Mouse (Mus musculus): ENCODE results near the gene Pard6a. TPM values are rescaled to one million over a fixed set of nuclear protein-coding genes. Genes with fewer than 3 reads are reported as not detected.

Gene Pard6a
- polyA plus RNA-seq, 1 experiment from 2014 or later = 17.5 TPM

- Histone ChIP-seq H3K4me1 (replicated peaks; ENCODE audit: control insufficient read depth, insufficient read depth, low read length) (peaks cover 6% of the 10 kb centered on the region; the same call in 1 of the 2 replicates), H3K9ac (ENCODE audit: low read length) (no peak overlapping the region), H3K36me3 (ENCODE audit: control insufficient read depth, insufficient read depth, low read length) (no peaks in the 10 kb centered on the region), H3K4me2 (ENCODE audit: low read length) (no peak overlapping the region), H3K27me3 (replicated peaks; ENCODE audit: control insufficient read depth, insufficient read depth, low read length) (no peaks in the 10 kb centered on the region), H3K9me3 (ENCODE audit: control insufficient read depth, low read length) (no peaks in the 10 kb centered on the region), H3K27ac (ENCODE audit: low read depth) (no peak overlapping the region), H3K4me3 (ENCODE audit: low read depth, low read length) (no peak overlapping the region)
- DNase-seq (ENCODE audit: low spot score) (no peak), ATAC-seq (replicated peaks; ENCODE audit: low FRiP score, low TSS enrichment, low read depth) (no peak)
- WGBS = 85% methylated on average over 4 of the region's 4 CpGs
These were observed 42.4 kb downstream of the Pard6a start for GRCm38 (mm10) chr8:105743301-105743700.

DNA sequence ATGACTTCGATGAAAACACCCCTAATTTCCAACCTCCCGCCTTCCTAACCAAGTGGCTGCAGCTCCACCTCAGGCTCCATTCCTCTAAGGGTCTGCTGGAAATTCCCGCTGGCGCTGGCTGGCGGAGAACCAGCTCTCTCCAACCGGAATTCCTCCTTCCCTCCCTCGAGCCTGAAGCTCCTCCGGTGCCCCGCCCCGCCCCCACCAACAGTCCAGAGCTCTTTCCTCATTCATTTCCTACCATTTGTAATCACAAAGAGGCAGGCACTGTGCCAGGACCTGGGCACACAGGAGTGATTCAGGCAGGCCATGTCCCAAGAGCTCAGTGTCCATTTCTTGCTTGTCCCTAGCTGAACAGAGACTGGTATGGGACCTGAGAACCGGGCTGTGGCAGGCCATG, 49.7 kb downstream of the Pard6a start:
- Histone ChIP-seq H3K4me3 (ENCODE audit: low read depth, low read length) (no peak overlapping the region), H3K36me3 (ENCODE audit: control insufficient read depth, insufficient read depth, low read length) (no peaks in the 10 kb centered on the region), H3K9ac (ENCODE audit: low read length) (no peak overlapping the region), H3K27ac (ENCODE audit: low read depth) (peak overlapping the region; percentile 48; the same call in 1 of the 2 replicates), H3K9me3 (ENCODE audit: control insufficient read depth, low read length) (no peaks in the 10 kb centered on the region), H3K4me2 (ENCODE audit: low read length) (no peak overlapping the region), H3K27me3 (replicated peaks; ENCODE audit: control insufficient read depth, insufficient read depth, low read length) (0 out of 2 replicates have a peak, but pooled peaks cover 7% of the 10 kb centered on the region), H3K4me1 (replicated peaks; ENCODE audit: control insufficient read depth, insufficient read depth, low read length) (peaks cover 17% of the 10 kb centered on the region)
- peak; percentile 66 for DNase-seq (ENCODE audit: low spot score)
- 8% methylated on average over 11 of the region's 11 CpGs for WGBS
- ATAC-seq (replicated peaks; ENCODE audit: low FRiP score, low TSS enrichment, low read depth) = 0 out of 2 replicates have a peak, but pooled peaks have one; percentile 27

Other genes with a start within 250 kb of the Pard6a start
- gene Tppp3, start 229.6 kb upstream of the Pard6a start, polyA plus RNA-seq (2014; fragmentation: Nextera tagmentation; extraction: Ambion mirVana) = 36.2 and 39.8 TPM in 2 replicates
- gene Zdhhc1, start 204.2 kb upstream of the Pard6a start, polyA plus RNA-seq (2014; fragmentation: Nextera tagmentation; extraction: Ambion mirVana) = 25.0 and 25.2 TPM in 2 replicates
- gene Hsd11b2, start 182.4 kb upstream of the Pard6a start, polyA plus RNA-seq (2014; fragmentation: Nextera tagmentation; extraction: Ambion mirVana) = 3.1 and 3.8 TPM in 2 replicates
- 72.7 and 78.5 TPM in 2 replicates for gene Atp6v0d1, start 135.1 kb upstream of the Pard6a start, polyA plus RNA-seq (2014; fragmentation: Nextera tagmentation; extraction: Ambion mirVana)
- gene Ripor1, start 95.9 kb upstream of the Pard6a start, polyA plus RNA-seq (2014; fragmentation: Nextera tagmentation; extraction: Ambion mirVana) = 19.1 and 20.2 TPM in 2 replicates
- 93.3 and 95.1 TPM in 2 replicates for gene Ctcf, start 64.6 kb upstream of the Pard6a start, polyA plus RNA-seq (2014; fragmentation: Nextera tagmentation; extraction: Ambion mirVana)
- gene Agrp, start 63.8 kb upstream of the Pard6a start, polyA plus RNA-seq (2014; fragmentation: Nextera tagmentation; extraction: Ambion mirVana) = 1.1 and 1.5 TPM in 2 replicates
- gene Carmil2, start 14.9 kb upstream of the Pard6a start, polyA plus RNA-seq (2014; fragmentation: Nextera tagmentation; extraction: Ambion mirVana) = 1.0 and 1.1 TPM in 2 replicates
- gene Acd, start within 50 bp of the Pard6a start, polyA plus RNA-seq (2014; fragmentation: Nextera tagmentation; extraction: Ambion mirVana) = 56.9 and 61.8 TPM in 2 replicates
- not detected in 2 replicates for gene 4933405L10Rik, start 6.5 kb downstream of the Pard6a start, polyA plus RNA-seq (2014; fragmentation: Nextera tagmentation; extraction: Ambion mirVana)
- gene Enkd1, start 7.1 kb downstream of the Pard6a start, polyA plus RNA-seq (2014; fragmentation: Nextera tagmentation; extraction: Ambion mirVana) = 22.6 and 23.2 TPM in 2 replicates
- gene Gfod2, start 57.5 kb downstream of the Pard6a start, polyA plus RNA-seq (2014; fragmentation: Nextera tagmentation; extraction: Ambion mirVana) = 11.3 and 11.8 TPM in 2 replicates
- 11.6 and 11.7 TPM in 2 replicates for gene Ranbp10, start 126.2 kb downstream of the Pard6a start, polyA plus RNA-seq (2014; fragmentation: Nextera tagmentation; extraction: Ambion mirVana)
- gene Tsnaxip1, start 126.6 kb downstream of the Pard6a start, polyA plus RNA-seq (2014; fragmentation: Nextera tagmentation; extraction: Ambion mirVana) = 0.11 TPM in 1 of 2 replicates, not detected in the other
- gene Cenpt, start 152.1 kb downstream of the Pard6a start, polyA plus RNA-seq (2014; fragmentation: Nextera tagmentation; extraction: Ambion mirVana) = 39.2 and 40.1 TPM in 2 replicates
- gene Thap11, start 154.0 kb downstream of the Pard6a start, polyA plus RNA-seq (2014; fragmentation: Nextera tagmentation; extraction: Ambion mirVana) = 58.0 and 61.1 TPM in 2 replicates
- 302 and 316 TPM in 2 replicates for gene Nutf2, start 159.4 kb downstream of the Pard6a start, polyA plus RNA-seq (2014; fragmentation: Nextera tagmentation; extraction: Ambion mirVana)
- gene Edc4, start 179.7 kb downstream of the Pard6a start, polyA plus RNA-seq (2014; fragmentation: Nextera tagmentation; extraction: Ambion mirVana) = 37.0 and 40.7 TPM in 2 replicates
- 0.32 and 0.97 TPM in 2 replicates for gene Nrn1l, start 192.4 kb downstream of the Pard6a start, polyA plus RNA-seq (2014; fragmentation: Nextera tagmentation; extraction: Ambion mirVana)
- 30.0 and 31.7 TPM in 2 replicates for gene Pskh1, start 199.3 kb downstream of the Pard6a start, polyA plus RNA-seq (2014; fragmentation: Nextera tagmentation; extraction: Ambion mirVana)
- gene Ctrl, start 232.7 kb downstream of the Pard6a start, polyA plus RNA-seq (2014; fragmentation: Nextera tagmentation; extraction: Ambion mirVana) = 1.0 and 1.4 TPM in 2 replicates
- gene Psmb10, start 237.3 kb downstream of the Pard6a start, polyA plus RNA-seq (2014; fragmentation: Nextera tagmentation; extraction: Ambion mirVana) = 64.2 and 64.8 TPM in 2 replicates
- gene Lcat, start 242.2 kb downstream of the Pard6a start, polyA plus RNA-seq (2014; fragmentation: Nextera tagmentation; extraction: Ambion mirVana) = 1.2 and 1.4 TPM in 2 replicates